Mouse (Mus musculus) hindbrain, embryonic 12.5 days (tissue): ENCODE results near the gene Tnrc6b. TPM values are rescaled to one million over a fixed set of nuclear protein-coding genes. Genes with fewer than 3 reads are reported as not detected.

Experiments used
- ATAC-seq: fragments of 200-750 bp; cut with Nextera tagmentation; 2 replicates; pipeline ENCODE4 v1.8.0; 2017; ENCODE audit warnings: moderate TSS enrichment; ENCODE audit not compliant: low FRiP score
- H3K27ac ChIP-seq: fragments of 300-500 bp; sonication (generic); 2 replicates; pipeline ENCODE4 v1.5.1; 2016; ENCODE audit warnings: mild to moderate bottlenecking
- H3K27me3 ChIP-seq: fragments of 300-500 bp; sonication (generic); 2 replicates; pipeline ENCODE4 v1.6.1; 2016; ENCODE audit warnings: mild to moderate bottlenecking
- H3K36me3 ChIP-seq: fragments of 300-500 bp; sonication (generic); 2 replicates; pipeline ENCODE4 v1.6.1; 2016; ENCODE audit warnings: mild to moderate bottlenecking
- H3K4me1 ChIP-seq: fragments of 300-500 bp; sonication (generic); 2 replicates; pipeline ENCODE4 v1.6.1; 2016
- H3K4me2 ChIP-seq: fragments of 300-500 bp; sonication (generic); replicated peaks from 2 replicates; pipeline ENCODE4 v1.6.1; 2016; ENCODE audit warnings: mild to moderate bottlenecking
- H3K4me3 ChIP-seq: fragments of 300-500 bp; sonication (generic); 2 replicates; pipeline ENCODE4 v1.5.1; 2016; ENCODE audit warnings: mild to moderate bottlenecking
- H3K9ac ChIP-seq: fragments of 300-500 bp; sonication (generic); 2 replicates; pipeline ENCODE4 v1.6.1; 2016; ENCODE audit warnings: mild to moderate bottlenecking, moderate library complexity
- H3K9me3 ChIP-seq: fragments of 300-500 bp; sonication (generic); replicated peaks from 2 replicates; pipeline ENCODE4 v1.6.1; 2016; ENCODE audit warnings: mild to moderate bottlenecking
- WGBS: fragments of 180-500 bp; shearing (Covaris S2); methylation state at CpG from one replicate; pipeline ENCODE4 v1.1.7; 2016; 5-methylcytosine and 5-hydroxymethylcytosine counted together
- polyA plus RNA-seq: library from polyadenylated mRNA; unstranded; fragments of >200 nt; fragmentation: Nextera tagmentation; extraction: Ambion mirVana; gene quantifications from 2 replicates; pipeline ENCODE4 v1.2.1, GENCODE M21; 2016

Tnrc6b gene
- polyA plus RNA-seq, 1 experiment from 2014 or later, result 55.6 TPM

DNA sequence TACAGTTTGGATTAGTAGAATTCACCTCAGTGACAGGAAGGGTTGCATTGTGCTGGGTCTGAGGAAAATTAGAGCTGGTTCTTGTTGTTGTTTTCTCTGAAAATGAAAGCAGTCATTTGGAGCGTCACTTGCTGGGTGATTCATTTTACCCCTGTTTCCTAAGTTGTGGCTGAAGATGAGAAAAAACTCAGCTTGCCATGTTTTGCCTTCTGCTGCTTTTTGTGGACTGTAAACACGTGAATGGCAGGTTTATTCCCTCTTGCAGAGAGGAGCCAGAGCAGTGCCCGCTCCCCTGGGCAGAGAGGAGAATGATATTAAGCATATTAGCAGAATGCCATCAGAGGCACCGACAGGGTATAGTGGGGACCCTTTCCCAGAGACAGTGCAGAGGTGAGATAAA lies 89.7 kb downstream of the Tnrc6b start:
- H3K27ac ChIP-seq, result peak overlapping the region; percentile 52
- peaks cover 35% of the 10 kb centered on the region for H3K4me1 ChIP-seq
- H3K36me3 ChIP-seq, result no peaks in the 10 kb centered on the region

DNA sequence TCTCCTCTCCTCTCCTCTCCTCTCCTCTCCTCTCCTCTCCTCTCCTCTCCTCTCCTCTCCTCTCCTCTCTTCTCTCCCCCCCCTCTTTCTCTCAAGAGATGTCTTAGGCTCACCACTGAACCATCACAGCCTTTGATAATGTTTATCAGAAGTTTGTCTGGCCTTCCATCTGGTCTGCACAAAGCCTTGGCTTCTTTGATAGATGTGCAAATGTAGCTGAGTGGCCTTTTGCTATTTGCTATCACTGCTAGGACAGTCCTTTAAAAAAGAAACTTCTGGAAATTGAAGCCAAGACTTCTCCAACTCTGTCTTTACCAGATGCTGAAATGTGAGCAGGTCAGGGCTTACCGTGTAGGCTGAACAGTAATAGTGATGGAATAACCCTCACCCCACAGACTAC lies 90.5 kb downstream of the Tnrc6b start:
- Histone ChIP-seq H3K4me1 (peaks cover 35% of the 10 kb centered on the region), H3K9ac (no peak overlapping the region), H3K9me3 (no peaks in the 10 kb centered on the region), H3K27ac (no peak overlapping the region), H3K36me3 (no peaks in the 10 kb centered on the region), H3K27me3 (no peaks in the 10 kb centered on the region), H3K4me3 (peak overlapping the region; percentile 58; the same call in 1 of the 2 replicates), H3K4me2 (peak overlapping the region; percentile 65)
- 61% methylated on average over 1 of the region's 1 CpGs for WGBS
- no peak for ATAC-seq

More for the DNA sequence above, 89.7 kb downstream of the Tnrc6b start:
- Histone ChIP-seq H3K9me3 (no peaks in the 10 kb centered on the region), H3K9ac (peak overlapping the region; percentile 83), H3K4me3 (peak overlapping the region; percentile 58), H3K27me3 (no peaks in the 10 kb centered on the region), H3K4me2 (peak overlapping the region; percentile 65)
- ATAC-seq, result no peak
- 12% methylated on average over 4 of the region's 4 CpGs for WGBS

- H3K9ac ChIP-seq, result no peak overlapping the region
- no peak overlapping the region for H3K4me3 ChIP-seq
- no peaks in the 10 kb centered on the region for H3K9me3 ChIP-seq
- H3K4me2 ChIP-seq, result no peak overlapping the region
- H3K27me3 ChIP-seq, result no peaks in the 10 kb centered on the region
- 86% methylated on average over 5 of the region's 5 CpGs for WGBS
- no peaks in the 10 kb centered on the region for H3K36me3 ChIP-seq
- H3K4me1 ChIP-seq, result peaks cover 14% of the 10 kb centered on the region
- ATAC-seq, result no peak
- no peak overlapping the region for H3K27ac ChIP-seq
Measured at GRCm38 (mm10) chr15:80807162-80807561, 96.0 kb downstream of the Tnrc6b start.

GRCm38 (mm10) chr15:80810226-80810625 lies 99.1 kb downstream of the Tnrc6b start:
- no peaks in the 10 kb centered on the region for H3K36me3 ChIP-seq
- WGBS, result 89% methylated on average over 3 of the region's 3 CpGs
- no peaks in the 10 kb centered on the region for H3K9me3 ChIP-seq
- H3K27me3 ChIP-seq, result no peaks in the 10 kb centered on the region
- no peak overlapping the region for H3K4me2 ChIP-seq
- H3K9ac ChIP-seq, result no peak overlapping the region
- no peak for ATAC-seq
- H3K4me3 ChIP-seq, result no peak overlapping the region
- H3K27ac ChIP-seq, result no peak overlapping the region
- no peaks in the 10 kb centered on the region for H3K4me1 ChIP-seq

DNA sequence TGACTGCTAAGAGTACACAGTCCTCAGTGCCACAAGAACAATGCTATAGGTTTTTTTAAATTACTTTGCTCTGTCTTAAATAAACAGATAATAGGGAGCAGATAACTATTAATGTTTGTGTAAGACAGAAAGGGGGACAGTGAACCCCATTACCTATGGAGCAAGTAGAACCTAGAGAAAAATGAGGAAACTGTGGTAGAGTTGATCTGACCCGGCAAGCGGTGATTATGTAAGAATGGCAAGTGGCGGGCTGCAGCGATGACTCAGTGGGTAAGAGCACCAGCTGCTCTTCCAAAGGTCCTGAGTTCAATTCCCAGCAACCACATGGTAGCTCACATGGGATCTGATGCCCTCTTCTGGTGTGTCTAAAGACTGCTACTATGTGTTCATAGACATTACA lies 101.7 kb downstream of the Tnrc6b start:
- Histone ChIP-seq H3K4me2 (no peak overlapping the region), H3K9ac (no peak overlapping the region), H3K27ac (no peak overlapping the region), H3K27me3 (no peaks in the 10 kb centered on the region), H3K36me3 (no peaks in the 10 kb centered on the region), H3K9me3 (no peaks in the 10 kb centered on the region), H3K4me1 (no peaks in the 10 kb centered on the region), H3K4me3 (no peak overlapping the region)
- ATAC-seq, result no peak
- 92% methylated on average over 4 of the region's 4 CpGs for WGBS

GRCm38 (mm10) chr15:80814792-80815191 lies 103.7 kb downstream of the Tnrc6b start:
- H3K9ac ChIP-seq, result no peak overlapping the region
- no peaks in the 10 kb centered on the region for H3K9me3 ChIP-seq
- WGBS, result 84% methylated on average over 7 of the region's 7 CpGs
- no peaks in the 10 kb centered on the region for H3K36me3 ChIP-seq
- no peaks in the 10 kb centered on the region for H3K27me3 ChIP-seq
- no peak overlapping the region for H3K27ac ChIP-seq
- H3K4me1 ChIP-seq, result no peaks in the 10 kb centered on the region
- no peak overlapping the region for H3K4me3 ChIP-seq
- no peak for ATAC-seq
- H3K4me2 ChIP-seq, result no peak overlapping the region

DNA sequence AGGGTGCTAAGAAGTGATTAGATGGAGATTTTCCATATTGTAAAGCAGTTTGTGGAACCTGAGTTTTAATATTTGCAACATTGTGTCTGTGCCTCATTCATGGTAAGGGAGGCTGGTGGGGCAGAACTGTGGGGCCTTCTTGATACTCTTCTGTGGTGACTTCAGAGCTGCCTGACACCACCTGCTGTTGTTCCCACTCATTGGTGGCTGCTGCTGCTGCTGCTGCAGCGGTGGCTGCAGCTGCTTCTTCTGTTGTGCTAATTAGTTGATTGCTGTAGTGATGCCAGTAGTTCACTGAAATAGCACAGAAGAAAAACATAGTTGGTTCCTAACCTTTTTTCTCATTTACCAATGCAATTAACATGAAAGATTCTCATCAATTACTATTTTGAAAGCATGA lies 111.2 kb downstream of the Tnrc6b start:
- Histone ChIP-seq H3K4me2 (no peak overlapping the region), H3K9ac (no peak overlapping the region), H3K9me3 (no peaks in the 10 kb centered on the region), H3K4me1 (peaks cover 13% of the 10 kb centered on the region), H3K36me3 (0 out of 2 replicates have a peak, but pooled peaks cover 2% of the 10 kb centered on the region), H3K27ac (0 out of 2 replicates have a peak overlapping the region, but pooled peaks have one; percentile 35), H3K4me3 (no peak overlapping the region), H3K27me3 (no peaks in the 10 kb centered on the region)
- ATAC-seq, result no peak
- WGBS, result 7% methylated on average over 1 of the region's 1 CpGs

GRCm38 (mm10) chr15:80831170-80831569 lies 120.1 kb downstream of the Tnrc6b start:
- H3K4me3 ChIP-seq, result no peak overlapping the region
- no peak for ATAC-seq
- no peaks in the 10 kb centered on the region for H3K9me3 ChIP-seq
- H3K36me3 ChIP-seq, result no peaks in the 10 kb centered on the region
- 91% methylated on average over 3 of the region's 3 CpGs for WGBS
- H3K9ac ChIP-seq, result no peak overlapping the region
- H3K27me3 ChIP-seq, result no peaks in the 10 kb centered on the region
- no peak overlapping the region for H3K27ac ChIP-seq
- H3K4me2 ChIP-seq, result no peak overlapping the region
- H3K4me1 ChIP-seq, result peaks cover 12% of the 10 kb centered on the region

GRCm38 (mm10) chr15:80832808-80833207 lies 121.7 kb downstream of the Tnrc6b start:
- ATAC-seq, result no peak
- no peaks in the 10 kb centered on the region for H3K36me3 ChIP-seq
- no peak overlapping the region for H3K9ac ChIP-seq
- H3K4me1 ChIP-seq, result peaks cover 16% of the 10 kb centered on the region
- H3K27ac ChIP-seq, result no peak overlapping the region
- H3K27me3 ChIP-seq, result no peaks in the 10 kb centered on the region
- no peaks in the 10 kb centered on the region for H3K9me3 ChIP-seq
- H3K4me2 ChIP-seq, result no peak overlapping the region
- WGBS, result 71% methylated on average over 3 of the region's 3 CpGs
- H3K4me3 ChIP-seq, result no peak overlapping the region

GRCm38 (mm10) chr15:80836246-80836645 lies 125.1 kb downstream of the Tnrc6b start:
- ATAC-seq, result no peak
- WGBS, result 78% methylated on average over 3 of the region's 3 CpGs
- Histone ChIP-seq H3K4me3 (no peak overlapping the region), H3K4me2 (no peak overlapping the region), H3K9me3 (no peaks in the 10 kb centered on the region), H3K27me3 (no peaks in the 10 kb centered on the region), H3K9ac (no peak overlapping the region), H3K27ac (no peak overlapping the region), H3K36me3 (no peaks in the 10 kb centered on the region), H3K4me1 (peaks cover 24% of the 10 kb centered on the region)

DNA sequence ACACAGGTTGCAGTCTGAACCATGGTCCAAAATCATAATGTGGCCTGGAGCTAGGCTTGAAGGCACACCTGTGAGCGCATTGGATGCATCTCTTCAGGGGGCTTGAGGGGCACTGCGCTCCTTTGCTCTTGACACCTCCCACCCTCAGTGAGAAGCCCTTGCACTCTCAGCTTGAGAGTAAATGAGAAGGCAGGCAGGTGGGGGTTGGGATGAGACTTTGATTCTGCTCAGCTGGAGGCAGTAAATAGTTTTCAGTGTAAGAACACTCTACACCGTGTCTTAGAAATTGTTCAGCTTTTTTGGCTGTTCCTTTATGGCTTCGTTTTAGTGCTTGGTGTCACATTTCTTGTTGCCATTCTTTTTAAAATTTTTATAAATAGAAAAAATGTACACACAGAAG lies 127.7 kb downstream of the Tnrc6b start:
- H3K36me3 ChIP-seq, result no peaks in the 10 kb centered on the region
- no peak for ATAC-seq
- no peaks in the 10 kb centered on the region for H3K27me3 ChIP-seq
- H3K4me3 ChIP-seq, result no peak overlapping the region
- H3K9me3 ChIP-seq, result no peaks in the 10 kb centered on the region
- H3K4me2 ChIP-seq, result no peak overlapping the region
- H3K4me1 ChIP-seq, result peaks cover 24% of the 10 kb centered on the region
- H3K27ac ChIP-seq, result no peak overlapping the region
- no peak overlapping the region for H3K9ac ChIP-seq
- 54% methylated on average over 4 of the region's 4 CpGs for WGBS

DNA sequence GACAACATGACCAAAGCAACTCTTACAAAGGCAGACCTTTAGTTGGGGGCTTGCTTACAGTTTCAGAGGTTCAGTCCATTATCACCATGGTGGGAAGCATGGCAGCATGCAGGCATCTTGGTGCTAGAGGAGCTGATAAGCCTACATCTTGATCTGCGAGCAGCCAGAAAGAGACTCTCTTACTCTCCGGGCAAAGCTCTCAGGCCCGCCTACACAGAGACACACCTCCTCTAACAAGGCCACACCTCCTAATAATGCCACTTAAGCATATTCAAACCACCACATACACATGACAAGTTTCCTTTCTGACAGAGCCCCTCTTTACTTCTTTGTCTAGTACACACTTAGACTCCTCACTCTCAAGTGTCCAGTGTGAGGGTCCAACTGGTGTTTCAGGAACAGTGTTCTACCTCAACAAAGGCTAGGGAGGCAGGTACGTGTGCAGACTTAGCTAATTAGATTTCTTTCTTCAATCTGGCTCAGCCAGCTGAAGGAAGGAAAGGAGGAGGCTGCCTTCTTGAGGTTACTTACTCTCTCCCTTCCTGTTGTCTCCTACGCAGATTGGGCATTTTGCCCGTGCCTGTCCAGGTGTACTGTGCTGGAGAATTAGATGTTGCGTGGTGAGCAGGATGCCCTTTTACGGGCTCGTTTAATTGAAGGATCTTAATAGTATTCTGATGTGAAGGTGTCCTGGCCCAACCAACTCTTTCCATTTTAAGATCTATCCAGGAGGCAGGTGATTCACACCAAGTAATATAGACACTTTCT lies 128.7 kb downstream of the Tnrc6b start:
- ATAC-seq, result no peak

DNA sequence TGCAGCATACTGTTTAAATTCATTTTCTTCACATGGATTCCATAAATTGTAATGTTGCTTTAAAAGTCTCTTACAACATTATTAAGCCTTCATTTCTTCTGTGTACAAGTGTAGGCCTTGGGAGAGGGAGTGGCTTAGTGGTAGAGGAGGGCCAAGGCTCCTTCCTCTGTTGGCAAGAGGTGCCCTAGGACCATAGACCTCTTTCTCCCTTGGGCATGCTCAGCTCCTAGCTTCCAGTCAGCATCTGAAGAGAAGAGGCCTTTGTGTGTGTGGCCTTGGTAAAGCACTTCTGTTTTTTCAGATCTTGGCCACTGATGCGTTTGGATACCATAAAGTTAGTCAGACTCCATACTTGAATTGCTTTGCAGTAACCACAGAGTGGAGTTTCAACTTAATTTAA lies 133.1 kb downstream of the Tnrc6b start:
- Histone ChIP-seq H3K9ac (no peak overlapping the region), H3K4me2 (no peak overlapping the region), H3K4me1 (peaks cover 4% of the 10 kb centered on the region; the same call in 1 of the 2 replicates), H3K9me3 (no peaks in the 10 kb centered on the region), H3K4me3 (no peak overlapping the region), H3K27me3 (no peaks in the 10 kb centered on the region), H3K27ac (no peak overlapping the region), H3K36me3 (no peaks in the 10 kb centered on the region)
- no peak for ATAC-seq
- 84% methylated on average over 1 of the region's 1 CpGs for WGBS

More for the DNA sequence above, 128.7 kb downstream of the Tnrc6b start:
- H3K4me3 ChIP-seq, result no peak overlapping the region
- WGBS, result 73% methylated on average over 9 of the region's 9 CpGs
- no peaks in the 10 kb centered on the region for H3K27me3 ChIP-seq
- H3K27ac ChIP-seq, result no peak overlapping the region
- no peak overlapping the region for H3K9ac ChIP-seq
- no peaks in the 10 kb centered on the region for H3K36me3 ChIP-seq
- H3K4me1 ChIP-seq, result peaks cover 16% of the 10 kb centered on the region
- no peaks in the 10 kb centered on the region for H3K9me3 ChIP-seq
- no peak overlapping the region for H3K4me2 ChIP-seq
